Mouse (Mus musculus): Measurements from ENCODE around the gene Eef1akmt4. TPM values are rescaled to one million over a fixed set of nuclear protein-coding genes. Genes with fewer than 3 reads are reported as not detected.

Eef1akmt4 gene
- 1 to 10 TPM; 3.9 to 4.0 TPM for total RNA-seq (2023)

GRCm38 (mm10) chr16:20611357-20612227, at the start of gene Eef1akmt4, which contains the start of the genes Gm49333 and Alg3:
Gene Eef1akmt4, plus strand, starts transcription at chr16:20611593.
Gene Gm49333, plus strand, starts transcription at chr16:20611610.
Gene Alg3, minus strand, starts transcription at chr16:20611735.

GRCm38 (mm10) chr16:20589366-20589938, 21.9 kb upstream of the Eef1akmt4 start, which contains the start of gene Vwa5b2:
Gene Vwa5b2, plus strand, starts transcription at chr16:20589471.

DNA sequence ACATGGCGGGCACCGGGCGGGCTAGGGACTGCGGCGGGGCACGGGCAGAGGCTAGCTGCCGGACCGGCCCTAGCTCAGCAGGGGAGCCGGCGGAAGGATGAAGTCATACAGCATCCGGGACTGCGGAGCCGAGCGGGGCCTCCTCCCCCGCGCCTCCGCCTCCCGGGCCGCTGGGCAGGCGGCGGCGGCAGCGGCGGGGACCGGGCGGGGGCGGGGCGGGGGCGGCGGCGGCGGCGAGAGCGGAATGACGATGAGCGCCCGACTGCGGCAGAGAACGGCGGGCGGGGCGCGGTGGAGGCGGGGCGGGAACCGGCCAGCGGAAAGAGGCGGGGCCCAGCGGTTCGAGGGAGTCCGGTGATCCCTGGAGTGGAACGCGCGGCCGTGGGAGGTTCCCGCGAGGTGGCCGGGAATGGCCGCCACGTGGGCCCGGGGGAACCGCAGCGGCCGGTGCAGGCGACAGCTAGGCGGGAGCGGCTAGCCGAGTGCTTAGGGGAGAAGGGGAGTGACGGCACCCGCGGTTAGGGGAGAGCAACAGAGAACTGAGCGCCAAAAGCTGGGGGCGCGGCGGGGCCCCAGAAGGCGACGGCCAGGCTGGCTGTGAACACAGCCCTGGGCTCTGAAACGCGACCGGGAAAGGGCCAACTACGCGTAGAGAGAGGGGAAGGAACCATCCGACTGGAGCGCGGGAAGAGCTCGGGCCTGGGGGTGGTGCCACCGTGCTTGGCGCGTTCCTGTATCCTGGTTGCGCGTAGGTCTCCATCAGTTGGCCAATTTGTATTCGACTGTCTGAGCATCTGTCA, 10.0 kb downstream of the Eef1akmt4 start, which contains the start of gene Camk2n2:
Gene Camk2n2, minus strand, starts transcription at position 97 of the 800 bp plus-strand sequence.

DNA sequence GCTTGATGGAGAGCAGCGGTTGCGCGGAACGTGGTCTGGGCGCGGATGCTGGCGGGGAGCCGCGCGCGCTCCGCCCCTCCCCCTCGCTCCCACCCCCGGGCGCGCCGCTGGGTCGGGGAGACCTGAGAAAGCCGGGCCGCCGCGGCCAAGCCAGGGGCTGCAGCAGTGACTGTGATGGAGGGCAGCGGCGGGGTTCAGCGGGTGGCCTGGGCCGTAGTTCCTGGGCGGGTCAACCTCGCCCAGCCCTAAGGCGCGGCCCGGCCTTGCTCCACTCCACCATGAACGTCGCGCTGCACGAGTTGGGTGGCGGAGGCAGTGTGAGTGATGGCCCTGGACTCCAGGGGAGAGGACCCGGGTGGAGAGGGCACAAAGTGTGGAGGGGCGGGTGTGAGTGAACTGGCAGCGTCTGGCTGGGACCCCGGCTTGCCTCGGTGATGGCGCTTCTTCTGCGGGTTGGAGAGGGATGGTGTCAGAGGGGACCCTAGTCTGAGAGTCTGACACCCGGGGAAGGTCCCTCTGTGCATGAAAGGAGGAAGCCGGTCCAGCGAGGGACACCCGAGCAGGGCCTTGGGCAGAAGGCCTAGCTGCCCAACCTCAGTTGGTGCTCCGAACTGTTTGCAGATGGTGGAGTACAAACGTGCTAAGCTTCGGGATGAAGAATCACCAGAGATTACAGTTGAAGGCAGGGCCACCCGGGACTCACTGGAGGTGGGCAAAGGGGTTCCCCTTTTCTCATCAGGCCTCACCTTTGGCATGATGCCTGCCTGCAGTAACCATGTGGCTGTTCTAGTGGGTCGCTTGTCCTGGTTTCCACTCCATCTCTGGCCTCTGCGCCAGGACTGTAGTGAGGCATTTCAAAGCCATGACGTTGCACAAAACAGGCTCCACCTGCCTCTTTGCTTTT, 18.6 kb downstream of the Eef1akmt4 start, which contains the start of gene Ece2:
Gene Ece2, plus strand, starts transcription at position 98 of the 904 bp plus-strand sequence.

DNA sequence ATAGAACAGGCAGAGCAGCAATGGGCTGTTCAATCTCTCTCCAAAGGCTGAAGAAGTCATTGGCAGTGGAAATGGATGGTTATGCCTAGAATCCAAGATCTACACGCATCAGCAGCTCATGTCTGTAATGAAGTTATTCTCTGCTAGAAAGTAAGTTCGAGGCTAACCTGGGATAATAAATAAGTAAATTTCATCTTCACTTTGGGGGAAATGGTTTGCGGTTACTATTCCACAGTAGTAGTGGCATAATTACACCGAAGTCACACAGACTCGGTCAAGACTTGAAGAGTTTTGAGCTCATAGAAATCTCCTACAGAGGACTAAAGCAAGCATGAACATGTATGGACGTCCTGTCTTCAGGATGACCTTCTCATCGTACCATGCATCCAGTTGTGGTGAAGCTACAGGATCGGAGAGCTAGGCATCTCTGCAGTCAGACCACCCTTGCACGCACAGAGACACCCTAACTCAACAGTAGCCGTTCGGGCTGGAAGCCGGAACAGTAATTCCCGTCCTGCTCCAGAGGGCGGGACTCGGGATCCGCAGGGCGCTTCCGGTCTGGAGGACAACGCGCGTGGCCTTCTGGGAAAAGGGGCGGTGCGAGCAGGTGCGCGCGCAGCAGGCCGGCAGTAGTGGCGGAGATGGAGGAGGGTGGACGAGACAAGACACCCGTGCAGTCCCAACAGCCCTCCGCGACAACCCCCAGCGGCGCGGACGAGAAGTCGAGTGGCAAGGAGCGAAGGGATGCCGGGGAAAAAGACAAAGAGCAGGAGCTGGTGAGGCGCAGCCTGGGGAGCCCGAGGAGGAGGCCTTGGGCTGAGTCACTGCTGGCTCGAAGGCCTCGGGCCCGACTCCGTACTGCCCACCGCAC, 39.9 kb downstream of the Eef1akmt4 start, which contains the start of gene Psmd2:
Gene Psmd2, plus strand, starts transcription at position 577 of the 871 bp plus-strand sequence.

DNA sequence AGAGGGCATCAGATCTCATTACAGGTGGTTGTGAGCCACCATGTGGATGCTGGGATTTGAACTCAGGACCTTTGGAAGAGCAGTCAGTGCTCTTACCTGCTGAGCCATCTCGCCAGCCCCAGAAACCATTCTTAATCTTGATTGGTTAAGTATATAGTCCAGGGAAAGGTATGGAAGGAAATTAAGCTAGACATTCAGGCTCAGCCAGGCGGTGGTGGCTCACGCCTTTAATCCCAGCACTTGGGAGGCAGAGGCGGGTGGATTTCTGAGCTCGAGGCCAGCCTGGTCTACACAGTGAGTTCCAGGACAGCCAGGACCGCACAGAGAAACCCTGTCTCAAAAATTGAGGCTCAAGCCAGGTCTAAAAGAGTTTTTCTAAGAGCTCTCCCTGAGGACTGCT, 56.6 kb downstream of the Eef1akmt4 start, which contains the start of gene Eif4g1:
Gene Eif4g1, plus strand, starts transcription at position 301 of the 400 bp plus-strand sequence.

Other genes with a start within 250 kb of the Eef1akmt4 start
- gene Abcc5, start 185.2 kb upstream of the Eef1akmt4 start, total RNA-seq (2023): 10 to 100 TPM; 26.9 to 35.2 TPM
- gene Eif2b5, start 112.8 kb upstream of the Eef1akmt4 start, total RNA-seq (2023): 10 to 100 TPM; 45.2 to 48.4 TPM
- gene Dvl3, start 94.6 kb upstream of the Eef1akmt4 start, total RNA-seq (2023): 10 to 100 TPM; 44.6 to 48.6 TPM
- gene Ap2m1, start 76.1 kb upstream of the Eef1akmt4 start, total RNA-seq (2023): 100 to 1,000 TPM; 196 to 208 TPM
- gene Abcf3, start 63.0 kb upstream of the Eef1akmt4 start, total RNA-seq (2023): 100 to 1,000 TPM; 121 to 127 TPM
- under 1 TPM in 1 of 2 experiments, not detected in 1; 0.27 TPM for gene Vwa5b2, start 22.1 kb upstream of the Eef1akmt4 start, total RNA-seq (2023)
- gene Gm49333, start within 50 bp of the Eef1akmt4 start, total RNA-seq (2023): not detected
- gene Alg3, start 142 bp downstream of the Eef1akmt4 start, total RNA-seq (2023): 10 to 100 TPM; 10.9 to 13.9 TPM
- not detected for gene Camk2n2, start 9.7 kb downstream of the Eef1akmt4 start, total RNA-seq (2023)
- not detected for gene Ece2, start 18.2 kb downstream of the Eef1akmt4 start, total RNA-seq (2023)
- 100 to 1,000 TPM; 113 to 130 TPM for gene Psmd2, start 40.1 kb downstream of the Eef1akmt4 start, total RNA-seq (2023)
- gene Eif4g1, start 56.7 kb downstream of the Eef1akmt4 start, total RNA-seq (2023): 100 to 1,000 TPM; 321 to 333 TPM
- 1 to 10 TPM; 1.2 to 4.0 TPM for gene Fam131a, start 81.6 kb downstream of the Eef1akmt4 start, total RNA-seq (2023)
- 10 to 100 TPM; 12.8 to 16.9 TPM for gene Polr2h, start 106.1 kb downstream of the Eef1akmt4 start, total RNA-seq (2023)
- gene Clcn2, start 106.2 kb downstream of the Eef1akmt4 start, total RNA-seq (2023): 1 to 10 TPM; 3.5 to 3.9 TPM
- gene Chrd, start 121.5 kb downstream of the Eef1akmt4 start, total RNA-seq (2023): not detected
- not detected for gene Thpo, start 122.9 kb downstream of the Eef1akmt4 start, total RNA-seq (2023)

All from B cell, adult 67 days (primary cell).